Mouse (Mus musculus) heart, adult 9 months (tissue): ENCODE measurements around the gene Gm12248.
"Not testable (repeated sequence)": the region's sequence is repeated elsewhere in the genome, so short reads cannot be mapped to it uniquely, and the experiment has no call there.

ENCODE experiments used
- DNase-seq, 2 experiments: peaks; one replicate each; pipeline ENCODE4 v3.0.0; 2022; ENCODE audit warnings: low spot score in 2 of 2

Gm12248 gene

DNA sequence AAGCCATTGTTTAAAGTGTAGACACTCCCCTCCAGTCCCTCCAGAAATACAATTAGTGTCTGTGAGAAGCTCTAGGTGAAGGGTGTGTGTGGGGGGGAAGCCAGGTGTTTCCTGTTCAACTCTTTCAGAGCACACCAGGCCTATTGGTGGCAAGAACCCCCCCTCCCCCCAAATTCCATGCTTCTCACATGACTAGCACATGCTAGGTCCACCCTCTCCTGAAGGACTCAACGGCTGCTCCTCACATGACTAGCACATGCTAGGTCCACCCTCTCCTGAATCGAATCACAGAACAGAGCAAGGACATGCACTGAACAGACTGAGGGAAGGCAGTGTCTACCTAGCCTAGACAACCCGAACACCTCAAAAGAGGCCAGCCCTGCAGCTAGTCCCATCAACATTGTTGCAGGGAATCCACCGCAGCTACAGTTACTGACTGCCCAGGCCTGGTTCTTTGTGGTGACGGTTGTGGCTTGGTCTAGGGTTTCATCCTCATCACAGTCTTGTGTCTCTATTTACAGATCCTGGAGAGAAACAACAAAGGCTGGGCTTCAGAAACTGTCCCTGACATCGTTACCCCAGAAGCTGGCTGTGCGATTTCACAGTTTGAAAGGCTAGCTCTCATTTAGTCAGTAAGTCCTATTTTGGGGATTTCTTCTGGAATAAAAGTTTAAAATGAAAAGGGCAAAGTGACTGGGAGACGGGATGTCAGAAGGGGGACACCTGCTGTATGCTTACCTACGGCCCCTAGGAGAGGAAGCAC lies 9.8 kb upstream of the Gm12248 start:
- DNase-seq = no peak

DNA sequence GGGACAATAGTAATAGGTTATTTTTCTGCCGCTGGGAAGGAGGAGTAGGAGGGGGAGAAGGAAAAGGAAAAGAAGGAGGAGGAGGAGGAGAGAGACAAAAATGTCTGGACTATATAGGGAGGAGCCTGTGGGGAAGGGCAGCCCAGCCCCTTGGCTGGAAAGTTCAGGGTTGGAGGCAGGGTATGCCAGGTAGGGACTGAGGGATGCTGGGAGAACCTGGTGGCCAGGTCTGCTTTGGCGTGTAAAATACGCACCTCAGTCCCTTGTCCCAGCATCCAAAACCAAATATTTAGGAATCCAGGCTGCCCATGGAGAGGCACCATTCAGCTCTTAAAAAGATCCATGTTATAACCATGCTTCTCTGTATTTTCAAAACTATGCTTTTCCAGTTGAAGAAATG lies 9.2 kb upstream of the Gm12248 start:
- no peak for DNase-seq

DNA sequence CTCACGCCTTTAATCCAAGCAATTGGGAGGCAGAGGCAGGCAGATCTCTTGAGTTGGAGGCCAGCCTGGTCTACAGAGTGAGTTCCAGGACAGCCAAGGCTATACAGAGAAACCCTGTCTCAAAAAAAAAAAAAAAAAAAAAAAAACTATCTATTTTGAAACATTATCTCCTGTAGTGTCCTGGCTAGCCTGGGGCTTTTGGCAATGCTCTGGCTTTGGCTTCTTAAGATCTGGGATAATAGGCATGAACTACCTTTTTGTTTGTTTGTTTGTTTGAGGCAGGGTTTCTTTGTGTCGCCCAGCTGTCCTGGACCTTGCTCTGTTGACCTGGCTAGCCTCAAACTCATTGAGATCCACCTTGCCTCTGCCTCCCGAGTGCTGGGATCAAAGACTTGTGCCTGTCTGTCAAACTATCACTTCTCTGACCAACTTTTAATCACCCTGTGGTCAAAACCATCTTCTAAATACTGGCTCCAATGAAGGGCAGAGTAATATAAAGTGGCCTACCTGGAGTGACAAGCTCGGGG lies 8.3 kb upstream of the Gm12248 start:
- no peak for DNase-seq

DNA sequence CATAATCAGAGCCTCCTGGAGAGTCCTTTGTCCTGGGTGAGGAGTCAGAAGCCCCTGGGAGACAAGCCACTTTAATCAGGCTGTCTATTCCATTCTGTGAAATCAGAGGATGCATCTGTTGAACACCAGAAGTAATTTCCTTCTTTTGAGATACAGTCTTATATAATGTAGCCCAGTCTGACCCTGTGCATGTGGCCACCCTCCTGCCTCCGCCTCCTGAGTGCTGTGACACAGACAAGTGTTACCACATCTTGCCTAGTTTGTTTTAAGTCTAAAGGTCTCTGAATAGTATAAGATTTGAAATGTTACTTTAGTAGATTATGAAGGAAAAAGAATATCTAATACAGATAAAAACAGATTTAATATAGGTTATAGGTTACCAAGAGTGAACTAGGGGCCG lies 7.1 kb upstream of the Gm12248 start:
- no peak for DNase-seq

DNA sequence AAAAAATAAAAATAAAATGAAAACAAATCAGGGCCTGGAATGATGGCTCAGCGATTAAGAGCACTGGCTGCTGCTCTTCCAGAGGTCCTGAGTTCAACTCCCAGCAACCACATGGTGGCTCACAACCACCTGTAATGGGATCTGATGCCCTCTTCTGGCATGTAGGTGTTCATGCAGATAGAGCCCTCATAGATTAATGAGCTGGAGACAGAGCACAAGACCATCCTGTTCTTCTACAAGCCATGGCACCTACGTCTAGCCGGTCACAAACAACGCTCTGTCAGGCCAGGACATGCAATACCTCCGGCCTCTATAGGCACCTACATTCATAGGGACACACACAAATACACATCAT lies 5.4 kb upstream of the Gm12248 start:
- DNase-seq = not testable (repeated sequence)

DNA sequence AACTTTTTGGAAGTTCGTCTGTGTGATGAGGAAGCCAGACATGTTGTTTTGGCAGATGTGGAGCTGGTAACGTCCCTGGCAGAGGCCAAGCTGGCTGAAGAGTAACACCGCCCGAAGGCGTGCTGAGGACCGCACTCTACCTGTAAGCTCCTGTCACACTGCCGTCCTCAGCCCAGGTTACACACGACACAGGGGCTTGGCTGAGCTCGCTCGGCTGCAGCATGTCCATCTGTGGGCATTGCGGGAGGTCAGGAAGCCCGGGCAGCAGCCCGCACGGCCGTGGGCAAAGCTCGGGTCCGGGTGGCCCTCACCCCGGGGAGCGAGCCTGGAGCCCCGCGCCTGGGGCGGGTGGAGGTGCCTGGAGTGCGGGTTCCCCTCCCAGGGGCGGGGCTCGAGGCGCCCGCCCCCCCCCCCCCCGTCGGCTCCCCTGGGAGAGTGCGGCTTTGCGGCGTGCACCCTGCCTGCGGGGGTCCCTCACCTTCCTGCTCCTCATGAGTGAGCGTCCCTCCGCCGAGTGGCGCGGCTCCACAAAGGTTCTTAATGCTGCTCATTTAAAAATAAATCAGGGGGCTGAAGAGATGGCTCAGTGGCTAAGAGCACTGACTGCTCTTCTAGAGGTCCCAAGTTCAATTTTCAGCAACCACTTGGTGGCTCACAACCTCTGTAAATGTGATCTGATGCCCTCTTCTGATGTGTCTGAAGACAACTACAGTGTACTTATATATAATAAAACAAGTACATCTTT lies 4.9 kb upstream of the Gm12248 start:
- no peak for DNase-seq

DNA sequence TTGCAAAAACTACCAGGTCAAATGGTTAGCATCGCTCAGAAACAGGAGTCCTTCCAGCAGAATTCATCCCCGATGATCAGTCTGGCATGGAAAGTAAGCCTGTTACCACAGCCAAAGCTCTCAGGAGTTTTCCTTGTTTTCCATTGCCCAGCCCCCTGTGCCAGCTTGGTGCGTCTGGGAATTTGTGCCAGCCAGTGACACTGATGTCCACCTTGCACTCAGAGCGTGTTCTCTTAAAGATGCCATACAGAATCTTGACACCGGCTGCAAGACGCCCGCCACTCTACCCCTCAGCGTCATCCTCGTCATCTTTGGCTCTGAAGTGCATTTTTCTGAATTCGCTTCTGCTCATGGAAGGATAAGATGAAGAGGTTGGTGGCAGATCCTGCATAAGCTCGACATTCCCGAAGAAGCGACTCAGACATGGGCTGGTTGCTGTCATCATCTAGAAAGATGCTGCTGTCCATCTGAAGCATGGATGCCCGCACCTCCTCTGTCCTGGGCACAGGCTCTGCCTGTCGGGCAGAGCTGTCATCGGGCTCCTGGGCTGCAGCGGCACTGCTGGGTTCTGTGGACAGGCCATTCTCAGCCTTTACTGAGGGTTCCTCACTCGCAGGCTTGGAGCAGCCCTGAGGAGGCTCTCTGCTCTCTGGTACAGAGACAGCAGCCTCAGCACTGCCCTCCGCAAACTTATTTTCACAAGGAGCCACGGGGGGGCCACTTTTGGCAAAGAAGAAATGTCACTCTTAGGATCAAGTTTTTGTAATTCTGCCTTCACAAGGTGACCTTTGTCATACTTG lies 4.1 kb upstream of the Gm12248 start:
- peak in 1 of 2 experiments; percentile 14 for DNase-seq

DNA sequence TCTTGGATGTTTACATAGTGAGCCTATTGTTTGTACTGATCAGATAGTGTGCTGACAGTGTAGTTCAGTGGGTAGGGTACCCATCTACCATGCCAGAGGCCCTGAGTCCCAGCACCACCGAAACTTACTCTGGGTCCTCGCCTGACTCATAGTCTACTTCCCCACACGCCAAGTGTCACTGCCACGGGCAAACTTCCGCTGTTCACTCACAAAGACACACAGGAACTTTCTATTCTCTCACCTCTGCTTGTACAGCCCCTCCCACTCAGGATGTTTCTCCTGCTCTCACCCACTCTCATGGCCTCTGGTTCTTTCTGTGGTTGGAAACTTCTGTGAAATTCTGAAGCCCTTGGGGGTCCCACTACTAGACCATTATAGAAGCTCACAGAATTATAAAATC lies 3.2 kb upstream of the Gm12248 start:
- DNase-seq = no peak

DNA sequence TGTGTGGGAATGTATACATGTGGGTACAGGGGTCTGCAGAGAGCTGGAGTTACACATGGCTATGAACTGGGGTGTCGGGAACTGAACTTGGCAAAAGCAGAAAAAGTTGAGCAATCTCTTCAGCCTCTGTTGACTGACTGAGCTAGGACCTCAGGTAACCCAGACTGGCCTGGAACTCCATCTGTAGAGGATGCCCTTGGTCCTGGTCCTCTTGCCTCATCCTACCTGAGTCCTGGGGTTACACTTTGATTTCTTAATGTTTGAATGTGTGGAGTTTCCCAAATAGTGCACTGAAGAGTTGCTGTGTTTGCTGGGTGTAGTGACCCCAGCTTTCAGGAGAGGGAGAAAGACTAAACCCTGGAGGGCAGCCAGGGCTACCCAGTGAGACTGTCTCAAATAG lies 2.6 kb upstream of the Gm12248 start:
- no peak for DNase-seq

DNA sequence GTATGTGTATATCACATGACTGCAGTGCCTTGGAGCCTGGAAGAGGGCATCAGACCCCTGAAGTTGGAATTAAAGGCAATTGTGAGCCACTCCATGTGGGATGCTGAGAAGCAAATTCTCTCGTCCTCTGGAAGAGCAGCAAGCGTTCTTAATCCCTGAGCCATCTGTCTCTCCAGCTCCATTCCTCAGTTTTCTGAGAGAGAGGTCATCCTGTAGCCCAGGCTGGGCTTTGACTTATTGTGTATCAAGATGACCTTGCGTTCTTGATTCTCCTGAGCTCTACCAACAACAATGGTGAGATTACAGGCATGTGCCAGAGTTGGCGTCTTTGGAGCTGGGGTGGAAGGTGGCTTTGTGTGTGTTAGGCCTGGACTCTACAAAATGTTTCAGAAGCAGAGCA lies 1.8 kb upstream of the Gm12248 start:
- DNase-seq = no peak

DNA sequence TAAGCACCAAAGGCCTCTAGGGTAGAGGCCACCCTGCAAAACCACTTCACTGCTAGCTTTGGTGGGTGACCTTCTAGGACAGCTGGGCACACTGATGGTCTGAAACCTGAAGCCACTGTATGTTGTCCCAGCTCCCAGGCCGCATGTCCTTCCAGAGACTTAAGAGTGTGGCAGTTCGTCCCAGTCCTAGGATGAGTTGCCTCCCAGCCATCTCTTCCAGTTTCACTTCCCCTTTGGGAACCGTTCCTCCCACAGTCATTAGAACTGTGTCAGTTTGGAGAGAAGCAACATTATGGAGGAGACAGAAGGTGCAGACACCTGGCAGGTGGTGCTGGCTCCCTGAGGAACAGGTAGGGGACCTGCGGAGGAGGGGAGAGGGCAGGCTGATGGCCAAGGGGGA lies 393 bp downstream of the Gm12248 start:
- DNase-seq = peak; percentile 24 to 25

DNA sequence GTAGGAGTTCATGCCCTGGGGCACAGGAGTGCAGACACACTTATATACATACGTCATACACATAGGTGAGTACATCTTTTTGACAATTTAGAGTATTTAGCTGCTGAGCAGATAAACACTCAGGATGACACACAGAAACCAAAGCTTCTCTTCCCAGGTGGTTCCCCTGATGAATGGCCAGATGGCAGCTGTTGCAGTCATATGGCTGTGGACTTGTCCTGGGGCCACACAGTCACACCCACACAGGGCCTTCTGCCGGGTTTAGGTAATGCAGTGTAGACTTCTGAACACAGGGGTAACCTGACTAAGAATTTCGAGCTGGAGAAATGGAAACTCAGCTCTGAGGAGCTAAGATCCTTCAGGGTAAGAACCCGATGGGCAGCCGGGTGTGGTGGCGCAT lies 11.2 kb downstream of the Gm12248 start:
- DNase-seq = no peak

DNA sequence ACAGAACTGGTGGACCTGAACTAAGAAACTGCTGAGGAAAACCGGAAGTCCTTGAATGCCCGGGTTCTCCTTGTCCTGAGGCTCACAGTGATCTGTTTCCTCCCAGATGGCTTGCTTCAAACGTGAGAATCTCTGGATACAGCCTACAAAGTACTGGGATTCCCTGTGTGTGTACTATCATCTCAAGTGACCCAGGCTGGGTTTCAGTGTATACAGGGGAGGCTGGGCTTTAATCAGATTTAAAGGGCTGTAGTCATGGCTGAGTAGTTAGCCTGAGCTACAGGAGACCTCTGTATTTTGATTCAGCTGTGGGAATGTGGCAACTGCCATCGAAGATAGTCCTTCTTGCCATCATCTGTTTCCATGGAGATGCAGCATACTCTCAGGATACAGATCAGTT lies 15.7 kb downstream of the Gm12248 start:
- no peak for DNase-seq

DNA sequence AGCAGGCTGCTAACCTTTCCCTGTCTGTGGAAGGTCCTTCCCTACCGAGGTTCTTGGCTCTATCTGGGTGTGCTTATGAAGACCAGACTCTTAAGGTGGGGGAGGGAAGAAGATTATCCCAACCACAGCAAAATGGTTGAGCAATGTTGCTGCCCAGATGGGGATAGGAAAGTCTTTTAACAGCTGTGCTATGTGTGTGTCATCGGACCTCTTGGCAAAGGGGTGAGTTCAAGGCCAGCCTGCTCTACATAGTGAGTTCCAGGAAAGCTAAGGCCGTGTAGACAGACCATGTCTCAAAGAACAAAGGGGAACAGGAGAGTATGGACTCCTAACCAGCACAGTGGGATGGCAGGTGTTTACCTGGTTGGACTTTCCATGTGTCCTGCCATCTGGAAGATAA lies 20.0 kb downstream of the Gm12248 start:
- DNase-seq = no peak

DNA sequence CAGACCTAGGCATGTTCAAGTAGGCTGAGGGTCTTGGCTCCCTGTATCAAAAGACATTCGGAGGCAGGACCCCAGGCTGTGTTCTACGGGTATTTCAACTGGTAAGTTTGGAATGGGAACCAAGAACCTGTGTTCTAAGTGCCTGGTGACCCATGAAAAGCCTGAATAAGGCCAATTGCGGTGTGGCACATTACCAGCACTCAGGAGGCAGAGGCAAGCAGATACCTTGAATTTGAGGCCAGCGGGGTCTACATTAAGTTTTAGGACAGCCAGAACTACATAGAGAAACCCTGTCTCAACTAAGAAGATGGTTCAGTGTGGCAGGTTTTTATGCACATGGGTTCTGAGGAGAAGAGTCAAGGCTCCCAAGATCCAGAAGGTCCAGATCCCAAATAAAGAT lies 27.9 kb downstream of the Gm12248 start:
- no peak for DNase-seq

DNA sequence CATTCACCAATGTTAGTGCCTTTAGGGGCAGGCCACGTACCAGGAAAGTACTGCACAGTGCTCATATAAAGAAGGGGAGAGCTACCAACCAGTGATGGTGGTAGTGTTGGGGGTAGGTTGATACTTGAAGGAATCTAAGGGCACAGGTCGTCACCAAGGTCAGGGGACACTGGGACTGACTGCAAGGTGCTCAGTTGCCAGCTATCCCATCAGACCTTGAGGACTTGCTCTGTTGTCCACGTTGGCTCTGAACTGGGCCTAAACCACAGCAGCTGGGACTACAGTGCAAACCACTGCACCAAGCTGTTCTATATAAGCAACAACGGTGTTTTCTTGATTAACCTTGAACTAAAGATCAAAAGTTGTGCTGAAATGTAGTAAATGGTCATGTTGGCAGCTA lies 30.3 kb downstream of the Gm12248 start:
- no peak for DNase-seq

DNA sequence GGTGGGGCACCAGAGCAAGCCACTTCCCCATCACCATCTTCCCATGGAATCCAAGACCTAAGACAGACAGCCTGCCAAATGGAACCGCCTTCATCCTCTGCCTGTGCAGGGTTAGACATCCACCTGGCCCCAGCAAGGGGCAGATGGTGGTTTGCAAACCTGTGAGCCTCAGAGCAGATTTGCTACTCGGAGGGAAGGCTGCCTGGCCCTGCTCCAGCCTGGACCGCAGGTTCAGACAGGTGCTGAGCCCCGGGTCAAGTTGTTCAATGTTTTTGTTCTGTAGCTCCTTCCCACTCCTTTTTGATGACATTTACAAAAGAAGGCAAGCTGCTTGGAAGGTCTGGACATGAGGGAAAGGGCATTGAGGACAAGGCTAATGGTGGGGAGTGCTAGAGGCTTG lies 31.7 kb downstream of the Gm12248 start:
- DNase-seq = not testable (repeated sequence)

DNA sequence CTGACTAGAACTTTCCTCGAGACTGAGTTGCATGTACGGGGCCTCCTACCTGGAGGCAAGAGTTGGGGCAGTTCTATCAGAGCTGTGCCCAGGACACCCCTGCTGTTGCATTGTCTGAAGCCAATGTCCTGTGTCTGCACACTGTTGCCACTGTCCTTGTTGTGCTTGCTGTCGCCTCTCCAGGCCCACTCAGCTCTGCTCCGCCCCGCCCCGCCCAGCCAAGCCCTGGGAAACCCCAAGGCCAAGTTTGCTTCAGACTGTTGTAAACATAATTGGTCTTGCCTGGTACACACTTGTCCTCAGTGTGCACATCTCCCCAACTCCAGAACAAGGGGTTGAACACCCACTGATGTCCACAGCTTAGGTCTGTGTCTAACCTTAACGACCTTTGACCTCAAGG lies 33.2 kb downstream of the Gm12248 start:
- not testable (repeated sequence) for DNase-seq

DNA sequence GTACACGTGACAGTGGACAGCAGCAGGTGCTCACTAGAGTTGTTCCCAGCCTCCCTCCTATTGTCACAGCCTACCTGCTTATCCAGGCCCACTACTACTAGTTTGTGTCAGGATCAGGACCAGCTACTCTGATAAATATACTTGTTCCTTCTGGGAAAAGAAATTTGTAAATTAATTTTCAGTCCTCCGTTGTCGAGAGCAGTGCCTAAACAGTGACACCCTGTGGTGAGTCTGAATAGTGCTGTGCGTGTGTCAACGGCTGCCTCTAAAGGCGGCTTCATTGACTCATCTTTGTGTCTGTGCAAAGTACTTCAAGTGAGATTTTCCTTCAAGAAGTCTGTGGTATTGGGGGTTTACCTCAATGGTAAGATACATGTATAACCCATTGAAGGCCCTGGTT lies 35.5 kb downstream of the Gm12248 start:
- DNase-seq = peak in 1 of 2 experiments; percentile 23

DNA sequence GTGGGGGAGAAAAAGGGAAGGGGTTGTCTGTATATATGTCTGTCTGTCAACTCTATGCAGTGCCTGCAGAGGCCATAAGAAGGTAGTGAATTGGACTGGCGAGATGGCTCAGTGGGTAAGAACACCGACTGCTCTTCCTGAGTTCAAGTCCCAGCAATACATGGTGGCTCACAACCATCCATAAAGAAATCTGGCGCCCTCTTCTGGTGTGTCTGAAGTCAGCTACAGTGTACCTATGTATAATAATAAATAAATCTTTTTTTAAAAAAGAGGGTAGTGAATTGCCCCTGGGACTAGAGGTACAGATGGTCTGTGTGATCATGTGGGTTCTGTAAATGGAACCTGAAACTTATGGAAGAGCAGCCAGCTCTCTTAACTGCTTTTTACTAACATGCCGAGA lies 46.5 kb downstream of the Gm12248 start:
- DNase-seq = no peak

DNA sequence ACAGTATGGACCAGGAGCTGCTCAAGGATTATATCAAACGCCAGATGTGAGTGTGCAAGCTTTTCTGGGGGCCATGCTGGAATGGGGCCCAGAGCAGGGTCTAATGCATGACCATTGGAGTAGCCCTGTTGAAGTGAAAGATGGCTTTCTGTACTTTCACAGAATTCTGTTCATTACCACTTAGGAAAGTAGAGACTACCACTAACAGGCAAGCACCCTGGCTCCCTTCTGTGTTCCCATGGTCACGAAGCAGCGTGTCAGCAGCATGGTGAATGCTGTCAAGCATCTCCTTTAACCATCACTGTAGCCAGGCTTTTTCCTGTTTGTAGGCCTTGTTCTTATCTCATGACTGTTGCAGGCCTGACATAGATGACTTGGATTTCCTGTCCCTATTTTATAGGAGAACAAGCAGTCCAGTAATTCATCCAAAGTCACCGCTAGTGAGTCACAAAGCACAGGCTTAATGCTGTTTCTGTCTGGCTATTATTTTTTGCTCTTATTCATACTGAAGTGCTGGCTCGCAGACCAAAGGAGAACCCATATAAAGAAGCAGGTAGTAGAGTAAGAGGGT lies 50.0 kb downstream of the Gm12248 start:
- no peak for DNase-seq

DNA sequence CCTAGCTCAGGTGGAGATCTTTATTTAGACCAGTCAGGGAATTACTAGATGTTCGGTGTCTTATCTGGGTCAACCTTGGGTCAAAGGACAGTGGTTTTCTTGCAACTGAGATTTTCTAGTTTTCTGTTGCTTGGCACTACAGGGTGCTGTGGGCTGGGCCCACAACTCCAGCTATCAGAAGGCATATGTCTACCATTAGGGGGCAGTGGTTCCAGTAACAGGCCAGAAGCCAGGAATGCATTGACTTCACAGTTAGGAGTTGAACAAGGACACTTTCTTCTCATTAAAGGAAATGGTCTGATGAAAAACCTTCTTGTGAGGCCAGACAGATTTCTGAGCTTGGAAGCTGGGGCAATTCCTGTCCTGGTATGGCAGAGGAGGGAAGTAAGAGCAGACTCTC lies 53.9 kb downstream of the Gm12248 start:
- no peak for DNase-seq
